Mouse (Mus musculus) CD4-positive helper T cell, adult 2 months (primary cell): ENCODE data around the gene Pdp2.
"Not testable (repeated sequence)": the region's sequence is repeated elsewhere in the genome, so short reads cannot be mapped to it uniquely, and the experiment has no call there.

ENCODE experiments used
- DNase-seq: peaks from one replicate; pipeline ENCODE4 v3.0.0-alpha.2; 2012; ENCODE audit warnings: low read depth, missing footprints, low spot score

The Pdp2 gene

GRCm38 (mm10) chr8:104591133-104591834 lies at the start of gene Pdp2:
Pdp2 (plus strand) TSS chr8:104591451.
- DNase-seq: peak; percentile 94

- no peak for DNase-seq
Observed at GRCm38 (mm10) chr8:104541515-104541880, 49.8 kb upstream of the Pdp2 start.

- no peak for DNase-seq
Observed at GRCm38 (mm10) chr8:104542160-104542559, 49.1 kb upstream of the Pdp2 start.

- no peak for DNase-seq
Observed at GRCm38 (mm10) chr8:104543440-104544045, 47.7 kb upstream of the Pdp2 start.

GRCm38 (mm10) chr8:104555191-104555590 lies 36.1 kb upstream of the Pdp2 start:
- DNase-seq: no peak

GRCm38 (mm10) chr8:104557226-104557625 lies 34.0 kb upstream of the Pdp2 start:
- no peak for DNase-seq

GRCm38 (mm10) chr8:104560731-104561130 lies 30.5 kb upstream of the Pdp2 start:
- no peak for DNase-seq

- peak; percentile 93 for DNase-seq
Observed at GRCm38 (mm10) chr8:104564633-104565456, 26.4 kb upstream of the Pdp2 start.

GRCm38 (mm10) chr8:104565457-104565798 lies 25.8 kb upstream of the Pdp2 start:
- DNase-seq: no peak

GRCm38 (mm10) chr8:104569559-104569958 lies 21.7 kb upstream of the Pdp2 start:
- no peak for DNase-seq

- DNase-seq: peak; percentile 87
Observed at GRCm38 (mm10) chr8:104570436-104571343, 20.6 kb upstream of the Pdp2 start.

GRCm38 (mm10) chr8:104576820-104577219 lies 14.4 kb upstream of the Pdp2 start:
- DNase-seq: no peak

- not testable (repeated sequence) for DNase-seq
Observed at GRCm38 (mm10) chr8:104577606-104578005, 13.6 kb upstream of the Pdp2 start.

GRCm38 (mm10) chr8:104584522-104584921 lies 6.7 kb upstream of the Pdp2 start:
- DNase-seq: no peak

- DNase-seq: no peak
Observed at GRCm38 (mm10) chr8:104590284-104590683, 967 bp upstream of the Pdp2 start.

- DNase-seq: no peak
Observed at GRCm38 (mm10) chr8:104591856-104592255, 605 bp downstream of the Pdp2 start.

GRCm38 (mm10) chr8:104592566-104592965 lies 1.3 kb downstream of the Pdp2 start:
- DNase-seq: no peak

- DNase-seq: no peak
Observed at GRCm38 (mm10) chr8:104593536-104594325, 2.5 kb downstream of the Pdp2 start.

GRCm38 (mm10) chr8:104594611-104595362 lies 3.5 kb downstream of the Pdp2 start:
- DNase-seq: no peak
